Mouse (Mus musculus): ENCODE results near the gene Mageb2. TPM values are rescaled to one million over a fixed set of nuclear protein-coding genes. Genes with fewer than 3 reads are reported as not detected.

Mageb2 gene
- not detected in 2 replicates for polyA plus RNA-seq (2012; rRNA removed)

GRCm38 (mm10) chrX:91331390-91331789 is at the start of gene Mageb2:
Mageb2 (plus strand) TSS chrX:91331690.

Other genes with a start within 250 kb of the Mageb2 start
- not detected in 2 replicates for gene Gm5072, start 60.8 kb downstream of the Mageb2 start, polyA plus RNA-seq (2012; rRNA removed)
- gene Gm8914, start 148.4 kb downstream of the Mageb2 start, polyA plus RNA-seq (2012; rRNA removed), result not detected in 2 replicates
- gene 1700084M14Rik, start 244.2 kb downstream of the Mageb2 start, polyA plus RNA-seq (2012; rRNA removed), result not detected in 2 replicates

Measured in colon, adult 2 months (tissue).